Mouse (Mus musculus) ovary, adult 18-20 months (tissue): Measurements from ENCODE around the gene Lgalsl.

Experiments used
- DNase-seq: peaks from one replicate; pipeline ENCODE4 v3.0.0; 2022; ENCODE audit warnings: low spot score, mixed read lengths

The Lgalsl gene

DNA sequence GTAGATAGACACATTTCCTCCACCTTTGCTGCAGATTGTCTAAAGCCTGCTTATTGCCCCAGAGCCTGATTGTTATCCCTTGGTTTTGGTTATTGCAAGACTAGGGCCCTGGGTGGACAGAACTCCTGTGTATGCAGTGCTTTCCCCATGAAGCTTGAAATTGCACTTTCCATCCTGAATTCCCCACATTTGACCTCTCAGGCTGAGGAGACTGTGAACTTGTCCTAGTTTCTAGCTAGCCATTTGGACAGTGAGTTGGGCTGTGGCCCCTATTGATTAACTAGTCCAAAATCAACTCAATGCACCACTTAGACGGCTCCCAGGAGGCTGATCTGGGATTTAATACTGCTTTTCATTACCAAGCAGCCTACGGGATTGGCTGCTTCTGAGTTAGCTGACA, 6.9 kb downstream of the Lgalsl start:
- DNase-seq, result no peak

DNA sequence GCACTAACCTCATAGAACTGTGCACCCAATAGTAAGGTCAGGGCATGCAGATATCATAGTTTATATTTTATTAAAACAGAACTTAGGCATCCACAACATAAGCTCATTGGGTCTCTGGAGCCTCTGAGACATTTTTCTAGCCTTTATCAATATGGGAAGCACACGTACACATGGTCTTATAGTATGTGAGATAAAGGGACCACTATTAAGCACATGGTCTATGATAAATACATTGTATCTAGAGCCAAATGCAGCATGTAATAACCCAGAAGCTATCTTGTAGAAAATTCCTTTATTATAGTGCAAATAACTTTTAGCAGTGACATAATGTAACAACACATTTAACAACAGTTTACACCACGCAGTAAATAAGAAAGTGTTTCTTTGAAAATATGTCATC, 7.6 kb downstream of the Lgalsl start:
- no peak for DNase-seq

DNA sequence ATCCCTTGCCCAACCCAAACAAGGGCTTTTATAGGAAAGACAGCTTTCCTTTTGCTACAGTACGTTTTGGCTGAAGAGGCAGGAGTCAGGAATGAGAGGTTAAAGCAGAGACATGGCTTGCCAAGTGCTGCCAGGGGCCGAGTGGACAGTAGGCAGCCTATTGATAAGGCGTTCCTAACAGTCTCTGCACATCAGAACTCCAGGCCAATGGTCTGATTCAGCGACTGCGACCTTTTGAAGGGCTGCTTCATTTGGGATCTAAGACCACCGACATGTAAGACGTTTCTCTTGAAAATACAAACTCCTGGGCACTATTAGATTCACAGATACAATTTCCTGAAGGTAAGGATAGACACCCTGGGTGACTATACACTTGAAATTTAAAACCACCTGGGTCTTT, 9.5 kb downstream of the Lgalsl start:
- DNase-seq, result no peak

DNA sequence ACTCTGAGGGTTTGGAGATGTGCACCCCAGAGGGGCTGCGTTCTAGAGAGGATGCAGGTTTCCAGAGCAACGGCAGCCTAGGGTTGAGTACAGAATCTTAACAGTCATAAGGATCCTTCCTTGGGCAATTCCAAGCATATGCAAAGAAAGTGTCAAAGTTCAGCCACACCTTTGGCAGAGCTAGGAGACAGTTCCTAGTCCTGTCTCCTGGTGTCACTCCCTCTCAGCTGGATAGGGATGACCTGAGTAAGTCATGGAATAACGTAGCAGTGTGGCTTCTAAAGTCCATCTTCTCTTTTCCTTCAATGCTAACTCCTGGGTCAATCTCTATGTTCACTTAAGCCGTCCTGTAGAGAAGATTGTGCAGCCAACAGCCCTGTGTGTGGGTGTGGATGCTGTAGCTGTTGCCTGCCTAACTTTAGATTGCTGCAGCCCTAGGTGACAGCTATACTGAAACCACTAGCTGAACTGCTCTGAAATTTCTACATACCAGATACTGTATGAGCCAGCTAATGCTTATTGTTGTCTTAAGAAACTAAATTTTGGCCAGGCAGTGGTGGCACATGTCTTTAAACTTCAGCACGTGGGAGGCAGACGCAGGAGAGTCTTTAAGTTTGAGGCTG, 16.8 kb downstream of the Lgalsl start:
- no peak for DNase-seq

DNA sequence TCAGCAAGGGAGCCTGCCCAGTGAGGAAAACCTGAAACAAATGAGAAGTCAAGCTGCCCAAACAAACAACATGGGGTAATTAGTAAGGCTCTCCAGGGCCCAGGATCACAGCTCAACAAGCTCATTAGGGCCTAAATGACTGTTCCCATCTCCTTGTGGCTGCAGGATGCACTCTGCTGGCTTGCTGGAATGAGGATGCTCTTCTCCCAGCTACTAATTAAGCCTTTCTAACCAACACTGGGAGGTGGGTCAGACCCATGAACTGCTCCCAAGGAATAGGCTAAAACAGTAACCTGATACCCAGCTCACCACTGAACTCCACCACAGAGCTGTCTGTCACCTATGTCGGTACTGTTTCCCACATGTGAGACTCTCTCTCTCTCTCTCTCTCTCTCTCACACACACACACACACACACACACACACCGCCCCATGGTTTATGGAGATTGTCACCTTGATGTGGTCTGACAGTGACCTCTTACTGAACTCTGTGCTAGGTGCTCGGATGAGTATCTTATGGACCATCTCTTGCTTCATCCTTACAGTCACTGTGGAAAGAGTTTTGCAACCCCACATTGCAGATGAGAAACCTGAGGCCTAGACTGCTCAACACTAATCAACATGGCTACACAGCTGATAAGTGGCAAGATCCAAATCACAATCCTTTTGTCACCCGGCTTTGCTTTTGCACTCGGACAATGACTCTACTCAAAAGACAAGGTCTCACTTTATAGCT, 18.5 kb downstream of the Lgalsl start:
- no peak for DNase-seq

DNA sequence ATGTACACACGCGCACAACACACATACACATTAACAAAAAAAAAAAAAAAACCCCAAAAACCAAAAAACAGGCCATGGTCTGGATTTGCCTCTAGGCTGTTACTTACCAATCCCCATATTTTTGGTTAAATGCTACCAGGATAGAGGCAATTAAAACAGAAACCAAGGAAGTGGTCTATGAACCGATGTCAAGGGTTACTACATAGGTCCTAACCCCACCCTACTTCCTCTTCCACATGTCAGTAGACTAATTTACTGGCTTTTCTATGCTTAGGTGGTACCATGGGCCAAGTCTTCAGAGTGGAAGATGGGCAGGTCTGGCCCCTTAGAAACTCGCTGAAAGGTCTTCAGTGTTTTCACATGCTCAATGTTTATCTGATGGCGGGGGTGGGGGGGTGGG, 24.2 kb downstream of the Lgalsl start:
- DNase-seq, result no peak

DNA sequence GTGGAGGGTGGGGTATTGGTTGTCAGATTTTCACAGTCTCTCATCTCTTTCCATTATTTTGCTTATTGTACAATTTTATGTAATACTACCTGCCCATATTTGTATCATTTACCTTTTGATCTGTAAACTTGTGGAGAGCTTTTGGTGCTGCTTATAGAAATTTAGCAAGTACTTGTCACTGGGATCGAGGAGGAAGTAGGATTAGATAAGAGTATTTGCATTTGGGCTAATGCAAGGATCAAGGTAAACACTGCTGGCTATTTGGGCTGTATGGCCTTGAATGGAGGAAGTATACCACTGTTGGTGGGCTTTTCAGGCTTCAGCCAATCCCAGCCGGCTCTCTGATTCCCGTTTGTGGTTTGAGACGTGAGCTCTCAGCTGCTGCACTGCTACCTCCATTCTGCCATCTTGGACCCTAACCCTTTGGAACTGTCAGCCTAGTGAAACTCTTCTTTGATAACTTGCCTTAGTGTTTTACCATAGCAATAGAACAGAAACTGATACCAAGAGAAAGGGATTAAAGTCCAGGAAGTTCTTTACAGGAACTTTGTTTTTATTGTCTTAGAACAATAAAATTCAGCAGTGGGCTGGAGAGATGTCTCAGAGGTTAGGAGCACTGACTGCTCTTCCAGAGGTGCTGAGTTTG, 25.1 kb downstream of the Lgalsl start:
- no peak for DNase-seq

DNA sequence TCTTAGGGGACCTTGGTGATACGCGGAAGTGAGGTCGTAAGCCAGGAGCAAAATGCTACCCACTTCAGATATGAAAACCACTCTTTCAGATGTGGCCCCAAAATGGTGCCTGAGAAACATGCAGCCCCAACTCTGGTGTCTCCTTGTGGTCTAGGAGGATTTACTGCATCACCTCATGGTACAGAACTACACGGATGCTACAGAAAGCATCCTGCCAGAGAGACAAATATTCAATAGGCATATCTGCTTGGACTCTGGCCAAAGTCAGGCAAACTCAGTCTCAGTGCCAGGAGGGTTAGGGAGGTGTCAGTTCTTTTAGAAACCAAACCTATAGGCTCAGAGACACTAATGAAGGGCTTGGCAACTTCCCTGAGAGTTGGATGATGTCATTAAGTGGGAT, 26.4 kb downstream of the Lgalsl start:
- no peak for DNase-seq

DNA sequence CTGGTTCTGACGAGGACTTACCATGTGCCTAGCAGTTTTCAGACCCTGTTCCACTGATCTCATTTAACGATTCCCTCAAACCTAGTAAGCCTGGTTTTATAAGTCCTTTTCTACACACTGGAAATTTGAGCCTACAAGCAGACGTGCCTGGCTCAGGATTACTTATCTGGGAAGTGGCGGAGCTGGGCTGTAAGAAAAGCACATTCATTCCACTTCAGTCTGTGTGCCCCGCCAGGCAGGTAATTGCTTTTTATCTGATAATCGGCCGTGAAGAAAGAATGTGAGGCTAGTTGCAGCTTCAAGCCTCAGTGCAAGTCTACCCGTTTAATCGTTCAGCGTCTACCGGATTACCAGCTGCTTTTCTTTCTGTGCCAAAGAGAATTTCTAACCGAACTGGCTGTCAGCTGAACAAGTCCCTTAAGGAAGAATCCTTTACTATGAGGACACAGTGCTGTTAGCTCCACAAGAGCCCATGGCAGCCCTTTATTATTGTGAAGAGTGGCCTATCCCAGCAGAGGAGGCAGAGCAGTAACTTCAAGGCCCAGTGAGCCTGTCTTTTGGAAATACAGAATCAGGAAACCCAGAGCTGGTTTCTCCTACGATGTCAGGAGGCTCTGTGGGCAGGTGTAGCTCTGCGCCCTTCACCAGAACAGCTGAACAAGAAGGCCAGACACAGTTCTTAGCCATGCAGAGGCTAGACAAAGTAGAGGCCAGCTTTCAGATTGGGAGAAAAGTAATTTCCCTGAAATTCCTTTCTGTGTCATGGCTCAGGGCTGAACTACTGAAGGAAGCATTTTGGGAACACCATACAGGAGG, 30.4 kb downstream of the Lgalsl start:
- DNase-seq, result no peak

DNA sequence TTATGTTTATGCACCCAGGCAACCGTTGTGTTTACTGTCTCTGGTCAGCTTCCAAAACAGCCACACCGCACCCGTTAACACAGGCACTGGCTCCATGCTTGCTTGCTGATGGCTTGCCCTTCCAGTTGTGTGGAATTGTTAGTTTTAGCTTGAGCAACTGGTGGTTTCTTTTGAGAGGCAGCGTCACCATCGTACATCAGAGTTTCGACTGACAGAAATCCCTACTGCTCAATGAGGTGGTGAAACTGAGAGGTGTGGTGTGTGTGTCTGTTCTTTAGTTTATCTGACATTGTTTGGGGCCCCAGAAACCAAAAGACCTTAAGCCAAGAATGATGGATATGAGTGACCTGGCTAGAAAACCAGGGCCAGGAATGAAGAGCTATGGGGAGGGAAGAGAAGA, 33.0 kb downstream of the Lgalsl start:
- no peak for DNase-seq

DNA sequence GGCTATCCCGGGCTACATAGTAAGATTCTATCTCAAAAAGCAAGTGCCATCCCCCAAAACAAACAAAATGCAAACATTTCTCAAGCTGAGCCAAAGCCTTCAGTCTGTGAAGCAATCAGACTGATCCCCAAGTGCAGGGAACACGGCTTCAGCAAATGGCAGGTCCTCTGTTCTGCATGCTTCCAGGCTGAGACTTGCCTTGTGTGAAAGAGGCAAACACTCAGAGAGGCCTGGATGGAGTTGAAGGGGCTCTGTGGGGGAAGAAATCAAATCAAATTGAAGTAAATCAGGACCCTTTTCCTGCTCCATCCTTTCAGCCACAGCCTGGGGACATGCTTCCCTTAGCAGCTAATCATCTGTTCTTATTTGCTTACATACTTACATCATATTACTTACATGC, 35.4 kb downstream of the Lgalsl start:
- no peak for DNase-seq

DNA sequence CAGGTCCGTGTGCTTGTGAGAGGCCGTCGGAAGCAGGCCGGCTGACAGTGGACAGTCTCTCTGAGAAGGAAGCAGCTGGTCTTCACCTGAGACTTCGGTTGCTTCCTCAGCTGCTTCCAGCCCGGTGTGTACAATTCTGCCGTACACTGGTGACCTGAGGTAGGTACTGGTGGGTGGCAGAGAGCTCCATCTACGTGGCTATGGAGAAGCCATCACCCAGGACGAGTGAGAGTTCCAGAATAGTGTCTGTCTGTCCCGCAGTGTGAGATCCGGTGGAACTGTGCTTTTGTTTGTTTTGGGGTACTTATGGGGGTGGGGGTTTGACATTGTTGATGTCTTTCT, 36.0 kb downstream of the Lgalsl start:
- DNase-seq, result no peak

DNA sequence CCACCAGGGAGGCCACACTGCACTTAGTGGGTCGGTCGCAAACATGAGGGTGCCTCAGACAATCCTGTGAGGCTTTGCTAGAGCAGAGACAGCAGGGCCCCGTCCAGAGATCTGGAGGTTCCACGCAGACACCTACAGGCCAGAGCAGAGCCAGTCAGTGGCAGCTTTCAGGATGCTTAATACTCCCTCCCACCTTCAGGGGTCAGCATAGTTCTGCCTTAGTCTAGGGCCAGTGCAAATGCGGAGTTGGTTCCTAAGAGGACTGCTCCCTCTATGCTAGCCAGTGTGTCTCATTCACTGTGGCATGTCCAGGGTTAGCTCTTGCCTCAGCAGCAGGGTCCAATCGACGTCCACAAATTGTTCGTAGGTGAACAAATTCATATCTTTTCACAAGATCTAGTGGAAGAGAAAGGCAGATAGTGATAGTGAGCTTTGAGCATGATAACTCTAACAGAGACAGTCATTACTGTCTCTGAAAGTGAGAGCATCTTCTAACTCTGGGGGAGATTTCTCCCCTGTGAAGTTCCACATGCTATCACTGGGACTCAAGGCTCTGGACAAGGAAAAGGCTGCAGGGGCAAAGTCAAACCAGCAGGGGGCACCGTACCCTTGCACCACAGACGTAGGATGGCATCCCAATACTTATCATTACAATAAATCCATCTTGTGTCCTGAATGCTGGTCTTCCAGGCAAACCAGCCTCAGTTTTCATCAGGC, 36.5 kb downstream of the Lgalsl start:
- peak; percentile 53 for DNase-seq

DNA sequence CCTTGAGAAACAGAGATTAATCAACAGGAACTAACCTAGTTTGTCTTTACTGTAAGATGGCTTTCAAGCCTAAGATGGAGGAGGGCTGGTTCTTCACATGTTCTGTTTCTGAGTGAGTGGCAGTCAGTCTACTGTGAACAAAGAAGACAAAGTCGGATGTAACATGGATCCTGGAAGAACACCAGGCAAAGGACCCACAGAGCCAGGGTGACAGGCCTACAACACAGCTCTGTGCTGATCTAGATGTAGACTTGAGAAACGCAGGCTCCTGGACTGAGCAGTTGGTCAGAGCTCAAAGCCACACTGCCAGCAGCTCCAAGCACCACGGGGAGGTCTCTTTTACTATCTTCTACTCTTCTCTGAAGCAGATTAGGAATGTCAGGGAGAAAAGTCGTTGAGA, 37.2 kb downstream of the Lgalsl start:
- DNase-seq, result no peak

DNA sequence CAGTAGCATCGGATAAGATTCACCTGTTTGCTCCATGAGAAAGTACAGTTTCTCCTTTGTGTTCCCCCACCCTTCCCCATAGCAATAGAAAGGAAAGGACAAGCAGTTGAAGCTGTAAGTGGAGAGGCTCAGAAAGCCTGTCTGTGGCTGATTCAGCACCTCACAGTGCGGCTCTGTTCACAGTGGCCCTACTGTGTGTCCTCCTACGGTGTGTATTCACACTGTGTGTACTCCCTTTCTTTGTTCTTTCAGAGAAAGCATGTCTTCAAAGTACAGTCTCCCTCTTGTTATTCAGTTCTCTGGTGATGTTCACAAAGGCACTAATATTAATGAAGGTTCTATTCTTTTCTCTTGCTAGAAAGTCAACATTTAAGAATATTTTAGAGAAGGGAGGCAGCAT, 38.2 kb downstream of the Lgalsl start:
- no peak for DNase-seq

DNA sequence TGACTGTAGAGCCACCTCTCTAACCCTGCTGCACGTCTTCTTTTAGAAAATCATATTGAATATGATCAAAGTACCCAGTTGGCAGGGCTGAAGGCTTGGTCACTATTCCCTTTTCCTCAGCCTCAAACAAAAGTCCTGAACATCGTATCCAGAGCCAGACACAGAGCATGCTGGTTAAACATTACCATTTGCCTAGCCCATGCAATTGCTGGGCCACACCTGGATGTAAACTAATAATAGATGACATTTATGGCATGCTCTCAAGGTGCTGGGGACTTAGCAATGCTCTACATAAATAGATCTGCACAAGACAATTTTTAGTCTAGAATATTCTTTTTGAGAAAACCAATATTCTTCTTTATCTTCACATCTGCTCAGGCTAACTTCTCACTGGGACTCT, 39.5 kb downstream of the Lgalsl start:
- DNase-seq, result no peak

DNA sequence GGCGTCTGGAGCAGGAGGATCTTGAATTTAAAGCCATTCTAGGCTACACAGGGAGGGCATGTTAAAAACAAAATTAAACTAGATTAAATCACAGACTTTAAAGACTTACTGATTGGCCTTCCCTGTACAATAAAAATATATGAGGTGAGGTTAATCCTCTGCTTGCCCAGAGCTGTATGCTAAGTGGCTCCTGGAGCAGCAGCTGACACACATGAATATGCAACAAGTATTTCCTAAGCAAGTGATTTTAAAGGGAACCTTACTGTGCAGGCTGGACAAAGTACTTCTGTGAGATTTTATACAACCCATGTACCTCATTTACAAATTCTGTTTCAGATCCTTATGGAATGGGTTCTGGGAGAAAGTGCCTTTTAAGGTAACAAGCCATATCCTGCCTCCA, 41.8 kb downstream of the Lgalsl start:
- no peak for DNase-seq

DNA sequence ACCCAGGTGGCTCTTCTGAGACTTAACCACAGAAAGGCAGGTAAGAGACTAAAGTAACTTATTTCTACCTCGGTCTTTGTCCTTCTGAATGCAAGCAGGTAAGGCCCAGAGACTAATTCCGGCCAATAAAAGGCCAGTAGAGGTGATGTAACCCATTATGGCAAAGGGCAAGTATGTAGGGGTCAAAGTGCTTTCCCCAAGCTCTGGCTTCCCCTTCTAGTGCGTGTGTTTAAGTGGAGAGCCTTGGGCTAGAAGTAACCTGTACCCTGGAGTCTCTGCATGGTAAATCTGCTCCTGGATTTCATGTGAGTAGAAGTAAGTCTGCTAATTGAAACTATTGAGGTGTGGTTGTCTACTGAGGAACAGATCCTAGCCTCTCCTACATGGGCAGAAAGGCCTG, 42.8 kb downstream of the Lgalsl start:
- no peak for DNase-seq

DNA sequence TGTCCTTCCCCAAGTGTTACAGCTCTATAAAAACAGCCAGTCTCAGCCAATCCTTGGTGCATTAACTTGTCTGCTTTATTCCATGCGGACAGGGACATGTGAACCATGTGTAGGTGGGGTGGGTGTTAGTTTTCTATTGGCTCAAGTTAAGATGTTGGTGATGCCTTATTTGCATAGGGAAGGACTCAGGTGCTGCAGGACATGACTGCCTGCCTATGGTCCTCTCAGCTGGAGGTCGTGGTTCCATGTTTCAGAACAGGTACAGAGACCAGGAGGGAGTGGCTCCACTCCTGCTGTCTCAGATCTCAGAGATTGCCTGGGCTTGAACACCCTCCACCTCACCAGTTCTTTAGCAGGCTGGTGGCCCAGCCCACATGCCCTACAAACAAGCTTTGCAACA, 44.7 kb downstream of the Lgalsl start:
- no peak for DNase-seq

DNA sequence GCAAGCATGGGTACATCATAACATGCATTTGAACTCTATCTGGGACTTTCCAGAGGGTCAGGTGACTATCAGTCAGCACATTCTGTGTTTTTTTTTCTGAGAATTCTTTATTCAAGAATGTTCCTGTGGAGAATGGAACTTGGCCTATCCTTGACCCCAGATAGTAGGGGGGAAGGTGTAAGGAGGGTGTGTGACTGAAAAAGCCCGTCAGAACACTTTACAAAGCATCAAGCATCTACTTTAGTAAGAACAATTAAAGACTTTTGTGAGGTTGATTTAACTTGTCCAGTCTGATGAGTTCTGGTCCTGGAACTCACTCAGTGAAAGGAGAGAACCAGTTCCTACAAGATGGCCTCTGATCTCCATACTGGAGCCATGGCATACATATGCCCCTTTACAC, 45.7 kb downstream of the Lgalsl start:
- no peak for DNase-seq

DNA sequence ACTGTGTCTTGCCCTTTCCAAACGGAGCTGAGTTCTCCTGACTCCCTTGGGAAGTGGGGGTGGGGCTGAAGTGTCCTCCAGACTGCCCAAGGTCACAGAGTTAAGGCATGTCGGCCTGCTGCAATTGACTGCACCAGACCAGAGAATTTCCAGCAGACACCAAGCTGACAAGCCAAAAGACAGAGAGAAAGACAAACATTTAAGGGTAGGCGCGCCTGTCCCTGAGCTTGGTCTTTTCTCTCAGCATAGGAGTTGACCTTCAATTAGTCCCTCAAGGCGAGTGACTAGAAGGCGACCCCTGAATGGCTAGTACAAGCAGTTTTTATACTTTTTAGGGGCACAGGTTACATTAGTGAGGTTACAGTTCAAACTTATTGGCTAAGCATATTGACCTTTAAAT, 46.1 kb downstream of the Lgalsl start:
- DNase-seq, result no peak

DNA sequence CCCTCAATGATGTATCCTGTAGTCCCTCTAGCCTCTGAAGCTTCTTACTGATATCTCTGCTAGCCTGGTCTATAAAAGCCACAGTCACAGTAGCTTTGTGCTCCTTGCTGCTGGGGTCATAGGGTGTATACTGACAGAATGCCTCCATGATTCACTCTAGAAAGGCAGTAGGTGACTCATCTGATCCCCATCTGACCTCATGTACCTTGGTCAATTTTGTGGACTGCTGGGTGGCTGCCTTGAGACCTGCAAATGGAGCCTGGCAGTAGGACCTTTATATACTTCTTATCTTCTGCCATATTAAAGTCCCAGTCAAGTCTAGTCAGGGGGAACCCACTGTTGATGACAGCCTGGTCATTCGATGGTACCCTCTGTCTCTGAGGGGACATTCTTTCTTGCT, 47.4 kb downstream of the Lgalsl start:
- DNase-seq, result no peak
